Mouse (Mus musculus): ENCODE results near the gene Zfp54. TPM values are rescaled to one million over a fixed set of nuclear protein-coding genes. Genes with fewer than 3 reads are reported as not detected.
"Not testable (repeated sequence)": the region's sequence is repeated elsewhere in the genome, so short reads cannot be mapped to it uniquely, and the experiment has no call there.

Gene Zfp54
- 3.5 and 4.8 TPM in 2 replicates for polyA plus RNA-seq (2015; fragmentation: Nextera tagmentation; extraction: Ambion mirVana)

DNA sequence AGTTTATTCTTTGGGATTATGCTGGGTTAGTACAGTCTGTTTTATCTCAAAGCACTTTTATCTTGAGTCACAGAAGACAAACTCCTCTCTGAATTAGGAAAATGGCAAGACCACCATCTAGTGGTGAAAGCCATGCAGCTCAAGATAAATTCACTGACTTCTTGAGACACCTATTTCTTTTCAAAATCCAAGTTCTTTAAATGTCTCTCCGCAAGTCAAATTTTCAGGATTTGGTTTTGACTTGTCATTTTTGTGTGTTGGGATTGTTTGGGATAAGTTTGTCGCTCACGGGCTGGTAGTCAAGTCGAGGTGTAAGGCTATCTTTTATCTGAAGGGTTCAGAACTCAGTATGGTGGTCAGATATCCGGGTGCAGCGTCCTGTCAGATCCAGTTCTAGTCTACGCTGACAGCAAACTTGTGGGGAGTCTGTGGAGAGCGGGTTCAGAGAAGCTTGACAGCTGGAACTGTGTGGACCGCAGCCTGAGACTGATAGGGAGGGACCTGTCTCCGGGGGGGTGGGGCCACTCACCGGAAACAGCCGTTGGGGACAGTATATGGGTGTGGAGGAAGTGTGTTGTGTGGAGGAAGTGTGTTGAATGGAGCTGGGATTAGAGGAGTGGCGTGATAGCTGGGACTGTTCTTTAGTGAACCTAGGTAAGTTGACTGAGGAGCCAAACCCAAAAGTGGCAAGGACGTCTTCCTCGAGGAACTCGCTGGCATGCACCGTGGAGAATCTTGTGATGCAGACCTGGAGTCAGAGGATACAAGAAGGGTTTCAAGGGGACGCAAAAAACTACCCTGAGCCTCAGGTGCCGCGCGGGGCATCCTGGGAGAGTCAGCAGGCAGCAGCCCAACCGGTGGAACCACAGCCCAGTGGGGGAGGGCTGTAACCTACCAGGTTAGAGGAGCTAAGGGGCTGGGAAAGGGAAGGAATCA is at the start of gene Zfp54:
Gene Zfp54 (plus strand): TSS at position 564 of the 936 bp plus-strand sequence.
- no peaks in the 10 kb centered on the region for H3K9me3 ChIP-seq
- peaks cover 6% of the 10 kb centered on the region for H3K4me1 ChIP-seq (replicated peaks)
- H3K4me2 ChIP-seq (replicated peaks) = peak within 1 kb of the TSS; percentile 83
- ATAC-seq = peak; percentile 99
- WGBS = 1% methylated on average over 22 of the region's 22 CpGs
- H3K9ac ChIP-seq (replicated peaks) = peak within 1 kb of the TSS; percentile 63
- no peaks in the 10 kb centered on the region for H3K27me3 ChIP-seq
- no peaks in the 10 kb centered on the region for H3K36me3 ChIP-seq
- H3K4me3 ChIP-seq (replicated peaks) = peak within 1 kb of the TSS; percentile 49
- H3K27ac ChIP-seq = peak within 1 kb of the TSS; percentile 30; the same call in 1 of the 2 replicates

DNA sequence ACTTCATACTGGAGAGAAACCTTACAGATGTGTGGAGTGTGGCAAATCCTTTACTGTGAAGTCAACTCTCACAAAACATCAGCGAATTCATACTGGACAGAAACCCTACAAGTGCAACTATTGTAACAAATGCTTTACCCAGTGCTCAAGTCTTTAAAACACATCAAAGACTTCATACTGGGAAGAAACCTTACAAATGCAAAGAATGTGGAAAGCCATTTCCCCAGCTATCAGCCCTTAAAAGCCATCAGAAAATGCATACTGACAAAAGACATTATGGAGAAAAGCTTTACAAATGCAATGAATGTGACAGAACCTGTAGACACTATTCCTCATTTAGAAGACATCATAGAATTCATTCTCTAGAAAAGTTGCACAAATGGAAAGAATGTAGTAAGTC is 47.7 kb upstream of the Zfp54 start:
- Histone ChIP-seq H3K9me3 (no peaks in the 10 kb centered on the region), H3K4me2 (replicated peaks) (no peak overlapping the region), H3K27ac (no peak overlapping the region), H3K4me3 (replicated peaks) (no peak overlapping the region), H3K27me3 (no peaks in the 10 kb centered on the region), H3K36me3 (no peaks in the 10 kb centered on the region), H3K9ac (replicated peaks) (no peak overlapping the region), H3K4me1 (replicated peaks) (0 out of 2 replicates have a peak, but pooled peaks cover 2% of the 10 kb centered on the region)
- ATAC-seq = no peak
- 47% methylated on average over 1 of the region's 1 CpGs for WGBS

DNA sequence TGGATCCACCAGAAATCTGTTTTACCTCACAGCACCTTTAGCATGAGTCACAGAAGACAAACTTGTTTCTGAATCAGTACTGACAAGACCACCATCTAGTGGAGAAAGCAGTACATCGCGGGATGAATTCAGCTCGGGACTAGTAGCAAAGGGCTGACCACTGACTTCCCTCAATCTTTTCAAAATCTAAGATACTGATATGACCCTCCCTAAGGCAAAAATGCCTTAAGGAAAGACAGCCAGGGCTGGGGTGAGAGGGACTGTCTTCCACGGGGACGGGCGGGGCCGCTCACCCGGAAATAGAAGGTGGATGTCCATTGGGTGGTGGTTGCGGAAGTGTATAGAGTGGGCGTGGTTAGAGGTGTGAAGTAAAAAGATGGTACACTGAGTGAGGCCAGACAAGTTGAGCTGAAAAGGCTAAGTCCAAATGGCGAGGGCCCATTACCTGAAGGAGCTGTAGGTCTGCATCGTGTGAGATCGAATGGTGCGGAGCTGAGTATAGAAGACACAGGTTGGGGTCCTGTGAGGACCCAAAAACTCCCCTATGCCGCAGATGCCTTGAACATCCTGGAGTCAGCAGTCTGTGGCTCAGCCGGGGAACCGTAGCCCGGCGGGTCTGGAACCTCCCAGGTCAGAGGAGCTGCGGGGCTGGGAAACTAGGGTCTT is 39.5 kb upstream of the Zfp54 start, which contains the start of gene Zfp677:
Gene Zfp677 (plus strand): TSS at position 358 of the 666 bp plus-strand sequence.
- Histone ChIP-seq H3K36me3 (no peaks in the 10 kb centered on the region), H3K9ac (replicated peaks) (peak within 1 kb of the TSS; percentile 61), H3K4me1 (replicated peaks) (peaks cover 7% of the 10 kb centered on the region; the same call in 1 of the 2 replicates), H3K9me3 (no peaks in the 10 kb centered on the region), H3K27ac (no peak within 1 kb of the TSS), H3K4me2 (replicated peaks) (peak within 1 kb of the TSS; percentile 80), H3K27me3 (no peaks in the 10 kb centered on the region), H3K4me3 (replicated peaks) (peak within 1 kb of the TSS; percentile 53)
- 8% methylated on average over 20 of the region's 20 CpGs for WGBS
- peak; percentile 99 for ATAC-seq

DNA sequence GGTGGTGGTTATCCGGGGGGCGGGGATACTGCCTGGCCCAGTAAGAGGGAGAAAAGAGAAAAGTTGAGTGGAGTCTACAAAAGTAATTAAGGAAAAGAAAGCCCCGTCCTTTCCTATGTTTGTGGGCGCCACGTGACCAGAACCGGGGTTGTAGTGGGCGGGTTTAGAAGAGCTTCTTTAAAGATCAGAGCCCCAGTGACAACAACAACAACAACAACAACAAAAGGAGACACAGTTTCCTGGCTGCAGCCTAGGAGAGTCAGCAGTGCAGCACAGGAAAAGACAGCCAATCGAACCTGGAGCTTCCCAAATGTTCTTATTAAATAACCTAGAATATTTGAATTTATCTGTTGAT is 39.0 kb upstream of the Zfp54 start:
- no peaks in the 10 kb centered on the region for H3K9me3 ChIP-seq
- no peak overlapping the region for H3K27ac ChIP-seq
- peak overlapping the region; percentile 80 for H3K4me2 ChIP-seq (replicated peaks)
- H3K9ac ChIP-seq (replicated peaks) = peak overlapping the region; percentile 61
- no peaks in the 10 kb centered on the region for H3K27me3 ChIP-seq
- peak overlapping the region; percentile 53 for H3K4me3 ChIP-seq (replicated peaks)
- peaks cover 7% of the 10 kb centered on the region; the same call in 1 of the 2 replicates for H3K4me1 ChIP-seq (replicated peaks)
- ATAC-seq = no peak; the same call in 1 of the 2 replicates
- 16% methylated on average over 8 of the region's 8 CpGs for WGBS
- no peaks in the 10 kb centered on the region for H3K36me3 ChIP-seq

DNA sequence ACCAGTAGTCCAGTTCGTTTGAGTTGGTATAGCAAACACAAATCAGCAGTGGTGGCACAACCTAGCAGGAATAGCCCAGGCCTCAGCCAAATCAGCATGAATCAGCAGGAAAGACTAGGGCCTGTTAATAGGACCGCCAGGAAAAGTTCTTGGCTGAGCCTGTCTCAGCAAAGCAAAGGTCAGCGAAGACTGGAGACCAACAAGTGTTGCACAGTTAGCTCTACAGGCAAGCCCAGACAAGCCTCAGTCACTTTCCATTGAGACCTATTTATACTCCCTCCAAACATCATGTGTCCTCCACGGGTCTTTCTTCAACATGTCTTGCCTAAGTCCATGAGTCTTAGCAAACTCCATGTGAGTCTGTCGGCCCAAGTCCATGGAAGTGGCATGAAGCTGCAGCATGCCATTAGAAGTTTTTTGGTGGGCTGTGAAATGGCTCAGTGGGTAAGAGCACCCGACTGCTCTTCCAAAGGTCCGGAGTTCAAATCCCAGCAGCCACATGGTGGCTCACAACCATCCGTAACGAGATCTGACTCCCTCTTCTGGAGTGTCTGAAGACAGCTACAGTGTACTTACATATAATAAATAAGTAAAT is 15.9 kb downstream of the Zfp54 start:
- not testable (repeated sequence) for ATAC-seq; H3K9ac ChIP-seq (replicated peaks); H3K4me3 ChIP-seq (replicated peaks); H3K4me1 ChIP-seq (replicated peaks); H3K27ac ChIP-seq; H3K9me3 ChIP-seq; H3K36me3 ChIP-seq; H3K4me2 ChIP-seq (replicated peaks); H3K27me3 ChIP-seq
- WGBS = 84% methylated on average over 9 of the region's 9 CpGs

DNA sequence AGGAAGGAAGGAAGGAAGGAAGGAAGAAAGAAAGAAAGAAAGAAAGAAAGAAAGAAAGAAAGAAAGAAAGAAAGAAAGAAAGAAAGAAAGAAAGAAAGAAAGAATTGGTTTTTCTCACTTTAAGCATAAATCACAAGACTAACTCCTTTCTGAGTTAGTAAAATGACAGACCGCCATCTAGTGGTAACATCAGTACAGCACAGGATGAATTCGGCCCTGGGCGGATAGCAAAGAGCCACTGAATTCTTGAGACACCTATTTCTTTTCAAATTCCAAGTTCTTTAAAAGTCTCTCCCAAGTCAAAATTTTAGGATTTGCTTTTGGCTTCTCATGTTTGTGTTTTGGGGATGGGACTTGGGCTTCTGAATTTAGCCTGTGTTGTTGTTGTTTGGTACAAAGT is 26.6 kb downstream of the Zfp54 start:
- H3K27ac ChIP-seq = peak overlapping the region; percentile 80
- no peaks in the 10 kb centered on the region for H3K9me3 ChIP-seq
- H3K27me3 ChIP-seq = no peaks in the 10 kb centered on the region
- H3K4me2 ChIP-seq (replicated peaks) = peak overlapping the region; percentile 61
- peak overlapping the region; percentile 56 for H3K4me3 ChIP-seq (replicated peaks)
- WGBS = 0% methylated on average over 3 of the region's 3 CpGs
- H3K4me1 ChIP-seq (replicated peaks) = peaks cover 14% of the 10 kb centered on the region
- ATAC-seq = peak; percentile 73
- H3K9ac ChIP-seq (replicated peaks) = peak overlapping the region; percentile 60; the same call in 1 of the 2 replicates
- H3K36me3 ChIP-seq = no peaks in the 10 kb centered on the region; the same call in 1 of the 2 replicates

DNA sequence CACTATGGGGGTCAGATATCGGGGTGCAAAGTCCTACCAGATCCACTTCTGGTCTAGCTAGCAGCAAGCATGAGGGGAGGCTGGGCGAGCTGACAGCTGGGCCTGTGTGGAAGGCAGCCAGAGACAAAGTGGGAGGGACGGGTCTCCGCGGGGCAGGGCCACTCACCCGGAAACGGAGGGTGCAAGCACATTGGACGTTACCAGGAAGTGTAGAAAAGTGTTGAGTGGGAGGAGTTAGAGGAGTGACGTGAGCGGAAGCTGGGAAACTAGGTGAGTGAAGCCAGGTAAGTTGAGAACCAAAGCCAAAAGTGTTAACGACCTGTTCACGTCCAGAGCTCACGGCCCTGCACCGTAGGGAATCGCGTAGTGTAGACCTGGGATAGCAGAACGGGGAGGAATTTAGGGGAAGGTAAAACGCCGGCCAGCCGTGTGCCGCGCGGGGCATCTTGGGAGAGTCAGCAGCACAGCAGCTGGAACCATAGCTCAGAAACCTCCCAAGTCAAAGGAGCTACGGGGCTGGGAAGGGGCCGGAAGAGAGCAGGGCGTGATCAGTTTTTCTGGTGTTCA is 27.2 kb downstream of the Zfp54 start, which contains the start of gene Zfp51:
Gene Zfp51 (plus strand): TSS at position 237 of the 567 bp plus-strand sequence.
- peak within 1 kb of the TSS; percentile 61 for H3K4me2 ChIP-seq (replicated peaks)
- H3K4me1 ChIP-seq (replicated peaks) = peaks cover 14% of the 10 kb centered on the region
- under 1% methylated on average over 26 of the region's 26 CpGs for WGBS
- peak; percentile 99 for ATAC-seq
- H3K9me3 ChIP-seq = no peaks in the 10 kb centered on the region
- no peaks in the 10 kb centered on the region; the same call in 1 of the 2 replicates for H3K36me3 ChIP-seq
- peak within 1 kb of the TSS; percentile 60 for H3K9ac ChIP-seq (replicated peaks)
- no peaks in the 10 kb centered on the region for H3K27me3 ChIP-seq
- H3K27ac ChIP-seq = peak within 1 kb of the TSS; percentile 80
- H3K4me3 ChIP-seq (replicated peaks) = peak within 1 kb of the TSS; percentile 56

DNA sequence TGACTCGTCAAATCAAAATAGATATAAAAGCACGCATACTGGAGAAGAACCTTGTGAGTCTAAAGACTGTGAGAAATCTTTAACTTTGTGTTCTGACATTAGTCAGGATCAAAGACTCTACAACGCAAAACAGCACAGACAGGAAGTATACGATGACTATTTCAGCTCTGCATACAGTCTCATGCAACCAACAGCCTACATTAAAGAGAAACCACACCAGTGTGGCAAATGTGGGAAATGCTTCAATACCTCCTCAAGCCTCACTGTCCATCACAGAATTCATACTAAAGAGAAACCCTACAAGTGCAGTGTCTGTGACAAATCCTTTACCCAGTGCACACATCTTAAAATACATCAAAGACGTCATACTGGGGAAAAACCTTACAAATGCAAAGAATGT is 40.5 kb downstream of the Zfp54 start:
- H3K4me2 ChIP-seq (replicated peaks) = no peak overlapping the region
- 87% methylated on average over 5 of the region's 5 CpGs for WGBS

DNA sequence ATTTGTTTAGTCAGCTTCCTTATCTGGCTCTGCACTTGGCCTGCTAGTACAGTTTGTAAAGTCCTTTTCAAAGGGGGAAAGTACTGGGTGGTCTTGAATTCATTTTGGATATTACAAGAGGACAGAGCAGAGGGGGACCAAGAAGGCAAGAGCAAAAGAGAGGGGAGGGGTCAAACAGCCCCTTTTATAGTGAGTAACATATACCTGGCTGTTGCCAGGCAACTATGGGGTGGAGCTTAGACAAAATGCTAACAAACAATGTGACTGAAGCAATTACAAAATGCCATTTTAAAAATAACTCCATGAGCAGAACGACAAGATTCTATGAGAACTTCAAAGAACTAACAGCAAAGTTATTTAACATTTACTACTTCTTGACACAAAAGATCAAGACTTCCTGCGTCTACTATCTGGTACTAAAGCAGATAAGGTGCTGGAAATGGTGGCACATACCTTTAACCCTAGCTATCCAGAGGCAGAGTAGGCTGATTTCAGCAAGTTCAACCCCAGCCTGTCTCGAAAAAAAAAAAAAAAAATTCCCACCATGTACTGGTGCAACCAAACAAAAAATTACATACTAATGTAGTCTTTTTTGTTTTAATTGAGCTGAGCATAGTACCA is 49.1 kb downstream of the Zfp54 start:
- no peak overlapping the region for H3K9ac ChIP-seq (replicated peaks)
- H3K9me3 ChIP-seq = no peaks in the 10 kb centered on the region
- H3K4me1 ChIP-seq (replicated peaks) = no peaks in the 10 kb centered on the region; the same call in 1 of the 2 replicates
- H3K4me2 ChIP-seq (replicated peaks) = no peak overlapping the region
- no peak for ATAC-seq
- no peaks in the 10 kb centered on the region for H3K36me3 ChIP-seq
- no peaks in the 10 kb centered on the region for H3K27me3 ChIP-seq
- no peak overlapping the region for H3K27ac ChIP-seq
- H3K4me3 ChIP-seq (replicated peaks) = no peak overlapping the region
- WGBS = 75% methylated on average over 3 of the region's 3 CpGs

More for the DNA sequence above, 40.5 kb downstream of the Zfp54 start:
- H3K4me1 ChIP-seq (replicated peaks) = no peaks in the 10 kb centered on the region
- no peak for ATAC-seq
- H3K9ac ChIP-seq (replicated peaks) = no peak overlapping the region
- H3K4me3 ChIP-seq (replicated peaks) = no peak overlapping the region
- H3K27ac ChIP-seq = no peak overlapping the region
- no peaks in the 10 kb centered on the region for H3K9me3 ChIP-seq
- no peaks in the 10 kb centered on the region for H3K27me3 ChIP-seq
- peaks cover 45% of the 10 kb centered on the region for H3K36me3 ChIP-seq

DNA sequence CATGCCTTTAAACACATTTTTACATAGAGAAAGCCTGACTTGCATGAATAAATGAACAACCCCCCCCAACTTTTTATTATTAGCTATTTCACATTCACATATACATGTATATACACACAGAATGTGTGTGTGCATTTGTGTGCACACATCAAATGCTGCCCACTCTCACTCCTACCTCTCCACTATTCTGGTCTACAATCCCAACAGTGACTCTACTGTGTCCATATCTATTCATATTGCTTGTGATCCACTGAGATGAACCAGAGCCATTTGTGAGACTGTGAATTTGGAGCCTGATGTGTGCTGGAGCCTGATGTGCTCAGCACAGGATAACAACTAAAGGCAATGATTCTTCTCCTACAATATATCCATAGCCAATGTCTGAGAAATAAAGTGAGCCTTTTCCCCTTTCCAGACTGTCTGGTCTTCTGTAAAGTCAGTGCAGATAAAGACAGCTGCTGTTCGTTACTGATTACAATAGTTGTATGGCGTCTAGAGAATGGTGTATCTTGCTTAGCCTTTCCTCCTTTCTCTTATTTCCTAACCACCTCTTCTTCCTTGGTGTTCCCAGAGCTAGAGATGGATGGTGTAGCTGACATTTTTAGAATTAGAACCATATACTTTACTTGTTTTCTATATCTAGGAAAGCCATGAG is 49.8 kb downstream of the Zfp54 start:
- WGBS = 80% methylated on average over 2 of the region's 2 CpGs
- no peak for ATAC-seq
- Histone ChIP-seq H3K4me2 (replicated peaks) (no peak overlapping the region), H3K36me3 (no peaks in the 10 kb centered on the region), H3K4me1 (replicated peaks) (no peaks in the 10 kb centered on the region; the same call in 1 of the 2 replicates), H3K4me3 (replicated peaks) (no peak overlapping the region), H3K9ac (replicated peaks) (no peak overlapping the region), H3K27ac (no peak overlapping the region), H3K27me3 (no peaks in the 10 kb centered on the region), H3K9me3 (no peaks in the 10 kb centered on the region)
